Mouse (Mus musculus) B cell, adult 62 days (primary cell): ENCODE results near the gene Aco2. TPM values are rescaled to one million over a fixed set of nuclear protein-coding genes. Genes with fewer than 3 reads are reported as not detected.

ENCODE experiments used
- total RNA-seq: library from RNA; stranded (reverse); gene quantifications from 4 replicates; pipeline ENCODE4 v1.2.4, GENCODE M21; 2023

The Aco2 gene
- 139 to 153 TPM (median 148 TPM) in 4 replicates for total RNA-seq

GRCm38 (mm10) chr15:81872262-81873136, at the start of gene Aco2:
Aco2 (plus strand) TSS chr15:81872309.

GRCm38 (mm10) chr15:81858517-81859329, 13.4 kb upstream of the Aco2 start, which contains the start of gene Tob2:
Tob2 (minus strand) TSS chr15:81858796.

GRCm38 (mm10) chr15:81871604-81872261, 376 bp upstream of the Aco2 start, which contains the start of gene Phf5a:
Phf5a (minus strand) TSS chr15:81871911.

GRCm38 (mm10) chr15:81925760-81926445, 53.8 kb downstream of the Aco2 start, which contains the start of gene Polr3h:
Polr3h (minus strand) TSS chr15:81926240.

GRCm38 (mm10) chr15:81936679-81937078, 64.6 kb downstream of the Aco2 start, which contains the start of gene Csdc2:
Csdc2 (plus strand) TSS chr15:81936759.

GRCm38 (mm10) chr15:81960171-81961077, 88.3 kb downstream of the Aco2 start, which contains the start of gene Pmm1:
Pmm1 (minus strand) TSS chr15:81960930.

Other genes starting within 250 kb of the Aco2 start
- 40.4 to 50.6 TPM (median 43.7 TPM) in 4 replicates for gene L3mbtl2, start 208.4 kb upstream of the Aco2 start, total RNA-seq
- gene Chadl, start 175.0 kb upstream of the Aco2 start, total RNA-seq: 0.30 to 0.33 TPM in 2 of 4 replicates, not detected in the others
- 40.4 to 47.4 TPM (median 43.2 TPM) in 4 replicates for gene Zc3h7b, start 127.3 kb upstream of the Aco2 start, total RNA-seq
- gene Rangap1, start 126.8 kb upstream of the Aco2 start, total RNA-seq: 62.6 to 67.6 TPM (median 64.9 TPM) in 4 replicates
- gene Tef, start 69.9 kb upstream of the Aco2 start, total RNA-seq: 35.7 to 41.2 TPM (median 37.3 TPM) in 4 replicates
- 125 to 130 TPM (median 129 TPM) in 4 replicates for gene Tob2, start 13.5 kb upstream of the Aco2 start, total RNA-seq
- 50.1 to 64.6 TPM (median 54.5 TPM) in 4 replicates for gene Phf5a, start 398 bp upstream of the Aco2 start, total RNA-seq
- gene Polr3h, start 53.9 kb downstream of the Aco2 start, total RNA-seq: 16.7 to 23.3 TPM (median 20.1 TPM) in 4 replicates
- gene Csdc2, start 64.5 kb downstream of the Aco2 start, total RNA-seq: 0.18 to 1.3 TPM (median 0.37 TPM) in 4 replicates
- gene Pmm1, start 88.6 kb downstream of the Aco2 start, total RNA-seq: 16.7 to 21.5 TPM (median 20.2 TPM) in 4 replicates
- not detected in 4 replicates for gene 1700029P11Rik, start 108.2 kb downstream of the Aco2 start, total RNA-seq
- 23.7 to 31.5 TPM (median 28.5 TPM) in 4 replicates for gene Xrcc6, start 115.5 kb downstream of the Aco2 start, total RNA-seq
- 25.1 to 29.2 TPM (median 26.1 TPM) in 4 replicates for gene Desi1, start 161.6 kb downstream of the Aco2 start, total RNA-seq
- gene Snu13, start 175.3 kb downstream of the Aco2 start, total RNA-seq: 98.1 to 105 TPM (median 103 TPM) in 4 replicates
- not detected in 4 replicates for gene 4930407I10Rik, start 186.8 kb downstream of the Aco2 start, total RNA-seq
- gene Mei1, start 197.7 kb downstream of the Aco2 start, total RNA-seq: not detected in 4 replicates